Mouse (Mus musculus) heart, postnatal 4 days (tissue): Measurements from ENCODE around the gene Gimap1. TPM values are rescaled to one million over a fixed set of nuclear protein-coding genes. Genes with fewer than 3 reads are reported as not detected.

Experiments
- total RNA-seq, 2 experiments: library from RNA; stranded (reverse); gene quantifications; 2 replicates each; pipeline ENCODE4 v1.2.3; 2021

The Gimap1 gene
- total RNA-seq, 2 experiments from 2014 or later: 12.9 to 19.4 TPM

Other genes with a start within 250 kb of the Gimap1 start
- 10 to 100 TPM; 14.0 to 16.4 TPM for gene Atp6v0e2, start 201.4 kb upstream of the Gimap1 start, total RNA-seq
- gene Lrrc61, start 184.3 kb upstream of the Gimap1 start, total RNA-seq: 1 to 10 TPM; 7.5 to 9.1 TPM
- 10 to 100 TPM; 69.3 to 70.3 TPM for gene Rarres2, start 166.3 kb upstream of the Gimap1 start, total RNA-seq
- gene Gm45021, start 149.4 kb upstream of the Gimap1 start, total RNA-seq: not detected
- gene Repin1, start 145.2 kb upstream of the Gimap1 start, total RNA-seq: 10 to 100 TPM; 30.4 to 31.2 TPM
- not detected for gene Gm44965, start 145.1 kb upstream of the Gimap1 start, total RNA-seq
- gene Zfp775, start 137.0 kb upstream of the Gimap1 start, total RNA-seq: 1 to 10 TPM; 4.0 to 5.4 TPM
- gene AI854703, start 112.3 kb upstream of the Gimap1 start, total RNA-seq: under 1 TPM; 0.41 to 0.50 TPM
- 1 to 10 TPM; 9.0 to 9.3 TPM for gene Gimap8, start 91.8 kb upstream of the Gimap1 start, total RNA-seq
- 1 to 10 TPM; 6.7 to 7.0 TPM for gene Gimap9, start 62.9 kb upstream of the Gimap1 start, total RNA-seq
- 10 to 100 TPM; 41.2 to 50.1 TPM for gene Gimap4, start 54.5 kb upstream of the Gimap1 start, total RNA-seq
- 10 to 100 TPM; 62.2 to 64.7 TPM for gene Gimap6, start 30.8 kb upstream of the Gimap1 start, total RNA-seq
- gene Gm28053, start 20.4 kb upstream of the Gimap1 start, total RNA-seq: 1 to 10 TPM; 7.1 to 7.2 TPM
- gene Gimap7, start 20.4 kb upstream of the Gimap1 start, total RNA-seq: not detected
- gene Gimap5, start 7.1 kb downstream of the Gimap1 start, total RNA-seq: 10 to 100 TPM; 11.6 to 11.8 TPM
- under 1 TPM; 0.38 to 0.54 TPM for gene Gimap3, start 31.8 kb downstream of the Gimap1 start, total RNA-seq
- 10 to 100 TPM; 33.6 to 34.8 TPM for gene Tmem176a, start 101.9 kb downstream of the Gimap1 start, total RNA-seq
- 10 to 100 TPM; 90.2 to 95.6 TPM for gene Tmem176b, start 102.4 kb downstream of the Gimap1 start, total RNA-seq
- not detected for gene Aoc1, start 133.8 kb downstream of the Gimap1 start, total RNA-seq
- gene 1600015I10Rik, start 190.8 kb downstream of the Gimap1 start, total RNA-seq: not detected
- gene Doxl2, start 235.9 kb downstream of the Gimap1 start, total RNA-seq: not detected
- gene Svs1, start 247.8 kb downstream of the Gimap1 start, total RNA-seq: not detected